Mouse (Mus musculus) liver, embryonic 16.5 days (tissue): Measurements from ENCODE around the gene Slc4a5. TPM values are rescaled to one million over a fixed set of nuclear protein-coding genes. Genes with fewer than 3 reads are reported as not detected.
"Not testable (repeated sequence)": the region's sequence is repeated elsewhere in the genome, so short reads cannot be mapped to it uniquely, and the experiment has no call there.

ENCODE experiments used
- ATAC-seq: fragments of 200-750 bp; cut with Nextera tagmentation; 2 replicates; pipeline ENCODE4 v1.8.0; 2017; ENCODE audit warnings: low read depth, mild to moderate bottlenecking, moderate number of reproducible peaks, moderate library complexity
- H3K27ac ChIP-seq: fragments of 300-500 bp; sonication (generic); 2 replicates; pipeline ENCODE4 v1.5.1; 2014; ENCODE audit warnings: mild to moderate bottlenecking, low read length
- H3K27me3 ChIP-seq: fragments of 300-500 bp; sonication (generic); 2 replicates; pipeline ENCODE4 v1.6.1; 2014; ENCODE audit warnings: low read depth, low read length, mixed read lengths; ENCODE audit not compliant: control insufficient read depth, insufficient read depth
- H3K36me3 ChIP-seq: fragments of 300-500 bp; sonication (generic); 2 replicates; pipeline ENCODE4 v1.6.1; 2014; ENCODE audit warnings: mild to moderate bottlenecking; ENCODE audit not compliant: control insufficient read depth, insufficient read depth
- H3K4me1 ChIP-seq: fragments of 300-500 bp; sonication (generic); 2 replicates; pipeline ENCODE4 v1.6.1; 2014; ENCODE audit warnings: low read depth, low read length, mixed read lengths; ENCODE audit not compliant: control insufficient read depth
- H3K4me2 ChIP-seq: fragments of 300-500 bp; sonication (generic); 2 replicates; pipeline ENCODE4 v1.6.1; 2014; ENCODE audit warnings: low read depth, low read length, mixed read lengths
- H3K4me3 ChIP-seq: fragments of 300-500 bp; sonication (generic); 2 replicates; pipeline ENCODE4 v1.5.1; 2014; ENCODE audit warnings: low read depth, mild to moderate bottlenecking, low read length
- H3K9ac ChIP-seq: fragments of 300-500 bp; sonication (generic); 2 replicates; pipeline ENCODE4 v1.6.1; 2014; ENCODE audit warnings: low read depth, low read length
- H3K9me3 ChIP-seq: fragments of 300-500 bp; sonication (generic); replicated peaks from 2 replicates; pipeline ENCODE4 v1.6.1; 2016; ENCODE audit warnings: low read length; ENCODE audit not compliant: control insufficient read depth
- WGBS: fragments of 180-500 bp; shearing (Covaris S2); extraction: QIAGEN DNeasy Blood & Tissue Kit; methylation state at CpG from one replicate; pipeline ENCODE4 v1.1.7; 2014; ENCODE audit not compliant: insufficient replicate concordance; 5-methylcytosine and 5-hydroxymethylcytosine counted together
- polyA plus RNA-seq: library from polyadenylated mRNA; unstranded; fragments of >200 nt; fragmentation: Nextera tagmentation; extraction: Ambion mirVana; gene quantifications from 2 replicates; pipeline ENCODE4 v1.2.1, GENCODE M21; 2015

Gene Slc4a5
- polyA plus RNA-seq, 1 experiment from 2014 or later: 0.93 TPM

DNA sequence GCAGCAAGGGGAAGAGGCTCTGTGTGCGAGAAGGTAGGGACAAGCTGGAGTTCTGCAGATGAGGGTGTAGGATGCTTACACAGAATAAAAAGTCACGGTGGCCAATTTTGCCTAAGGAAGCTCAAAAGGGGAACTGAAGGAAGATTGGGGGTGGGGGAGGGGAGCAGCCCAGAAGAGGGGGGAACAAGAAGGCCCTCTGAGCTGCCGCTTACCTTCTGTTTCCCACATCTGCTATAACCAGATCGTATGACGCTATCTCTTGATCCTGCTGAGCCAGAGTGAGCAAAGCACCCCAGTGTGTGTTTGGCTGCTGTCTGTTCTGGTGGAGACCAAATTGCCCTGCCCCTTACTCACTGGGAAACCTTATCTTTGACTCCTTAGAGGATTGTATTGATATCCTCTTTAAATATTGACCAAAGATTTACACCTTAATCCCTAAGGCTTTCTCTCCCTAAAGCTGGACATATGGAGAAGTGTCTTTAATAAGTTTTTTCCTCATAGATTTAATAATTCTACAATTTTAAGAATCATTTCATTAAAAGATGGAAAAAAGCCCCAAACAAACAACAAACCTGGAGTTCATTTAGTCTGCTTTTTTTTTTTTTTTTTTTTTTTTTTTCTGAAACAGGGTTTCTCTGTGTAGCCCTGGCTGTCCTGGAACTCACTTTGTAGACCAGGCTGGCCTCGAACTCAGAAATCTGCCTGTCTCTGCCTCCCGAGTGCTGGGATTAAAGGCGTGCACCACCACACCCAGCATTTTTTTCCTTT is 104.2 kb downstream of the Slc4a5 start:
- Histone ChIP-seq H3K4me1 (peaks cover 20% of the 10 kb centered on the region), H3K36me3 (peaks cover 7% of the 10 kb centered on the region), H3K4me3 (no peak overlapping the region), H3K9me3 (no peaks in the 10 kb centered on the region), H3K4me2 (no peak overlapping the region), H3K27ac (no peak overlapping the region), H3K27me3 (no peaks in the 10 kb centered on the region), H3K9ac (no peak overlapping the region)
- no peak for ATAC-seq
- 45% methylated on average over 8 of the region's 8 CpGs for WGBS

DNA sequence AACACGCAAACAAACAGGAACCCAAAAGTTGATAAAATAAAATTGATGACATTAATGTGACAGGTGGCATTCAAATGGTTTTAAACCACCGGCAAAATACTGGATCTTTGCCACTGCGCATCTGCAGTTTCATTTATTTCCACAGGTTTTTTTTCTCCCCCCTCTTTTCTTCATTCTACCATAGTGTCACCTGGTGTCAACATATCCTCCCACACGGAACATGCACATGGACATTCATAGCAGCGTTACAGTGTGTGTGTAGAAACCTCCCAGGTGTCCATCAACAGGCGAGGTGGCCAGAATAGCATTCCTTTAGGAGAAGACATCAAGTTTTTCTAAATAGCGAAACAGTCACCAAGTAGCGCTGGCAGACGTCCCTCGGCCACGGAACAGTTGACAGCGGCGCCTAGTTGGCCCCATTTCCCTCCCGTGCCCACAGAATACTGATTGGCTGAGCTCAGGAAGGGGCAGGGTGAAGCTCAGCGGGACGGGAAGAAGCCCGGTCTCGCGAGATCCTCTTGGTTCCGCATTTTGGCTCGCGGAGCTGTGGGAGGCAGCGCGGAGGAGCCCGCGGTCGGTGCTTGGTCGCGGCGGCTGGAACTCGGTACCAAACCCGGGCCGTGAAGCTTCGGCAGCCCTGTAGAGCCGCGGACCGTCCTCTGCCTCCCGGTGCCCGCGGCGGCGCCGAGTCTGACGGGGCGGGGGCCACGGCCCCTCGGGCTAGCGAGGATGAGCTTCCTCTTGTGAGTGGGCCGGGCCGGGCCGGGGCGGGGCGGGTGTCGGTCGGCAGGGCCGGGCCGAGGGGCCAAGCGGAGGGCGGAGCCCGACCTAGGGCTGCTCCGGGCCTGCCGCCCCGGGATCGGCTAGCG is 106.1 kb downstream of the Slc4a5 start, which contains the start of the genes Mthfd2 and Mob1a:
Gene Mthfd2, minus strand, starts transcription at position 384 of the 869 bp plus-strand sequence.
Gene Mob1a, plus strand, starts transcription at position 492 of the 869 bp plus-strand sequence.
- peak within 1 kb of the TSS; percentile 69 for H3K9ac ChIP-seq
- H3K4me3 ChIP-seq: peak within 1 kb of the TSS; percentile 74
- H3K4me1 ChIP-seq: peaks cover 20% of the 10 kb centered on the region
- WGBS: under 1% methylated on average over 65 of the region's 65 CpGs
- H3K27me3 ChIP-seq: no peaks in the 10 kb centered on the region
- H3K27ac ChIP-seq: peak within 1 kb of the TSS; percentile 96
- peak within 1 kb of the TSS; percentile 96 for H3K4me2 ChIP-seq
- no peaks in the 10 kb centered on the region for H3K9me3 ChIP-seq
- peaks cover 25% of the 10 kb centered on the region for H3K36me3 ChIP-seq
- peak; percentile 96 for ATAC-seq

DNA sequence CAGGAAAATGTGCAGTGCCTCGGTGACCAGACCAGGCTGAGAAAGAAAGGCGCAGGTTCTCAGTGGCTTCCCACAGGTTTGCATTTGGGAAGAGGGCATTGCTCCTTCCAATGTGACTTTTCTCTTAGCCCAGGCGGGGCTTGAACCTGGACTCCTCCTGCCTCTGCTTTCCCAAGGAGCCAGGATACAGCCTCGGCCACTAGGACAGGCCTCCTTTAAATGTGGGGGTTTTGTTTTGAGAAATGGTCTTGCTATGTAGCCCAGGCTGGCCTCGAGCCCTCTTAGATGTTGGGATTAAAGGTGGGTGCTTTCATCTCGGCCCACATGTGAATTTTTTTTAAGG is 106.7 kb downstream of the Slc4a5 start:
- 1% methylated on average over 6 of the region's 6 CpGs for whole genome bisulfite sequencing
- peaks cover 26% of the 10 kb centered on the region for H3K36me3 ChIP-seq
- ATAC-seq: peak; percentile 5
- peak overlapping the region; percentile 74 for H3K4me3 ChIP-seq
- H3K4me2 ChIP-seq: peak overlapping the region; percentile 56
- no peaks in the 10 kb centered on the region for H3K9me3 ChIP-seq
- H3K27me3 ChIP-seq: no peaks in the 10 kb centered on the region
- peak overlapping the region; percentile 69 for H3K9ac ChIP-seq
- peaks cover 20% of the 10 kb centered on the region for H3K4me1 ChIP-seq
- peak overlapping the region; percentile 96 for H3K27ac ChIP-seq

DNA sequence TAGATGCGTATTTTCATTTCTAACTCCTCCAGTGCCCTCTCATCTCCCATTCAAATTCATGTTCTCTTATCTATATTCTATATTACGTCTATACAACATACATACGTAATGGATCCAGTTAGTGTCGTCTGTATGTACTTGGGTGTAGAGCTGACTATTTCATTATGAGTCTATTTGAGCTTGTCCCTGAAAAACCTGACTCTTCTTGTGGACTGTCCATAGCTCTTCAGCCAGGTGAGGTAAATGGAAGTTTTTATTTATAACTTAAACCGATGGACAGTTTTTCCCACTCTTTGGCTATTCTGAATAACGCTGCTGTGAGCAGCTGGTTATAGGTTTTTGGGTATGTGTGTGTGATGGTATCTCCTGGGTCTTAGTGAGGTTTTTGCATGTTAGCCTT is 107.1 kb downstream of the Slc4a5 start:
- 26% methylated on average over 6 of the region's 6 CpGs for WGBS
- Histone ChIP-seq H3K36me3 (peaks cover 30% of the 10 kb centered on the region), H3K9ac (peak overlapping the region; percentile 69), H3K27me3 (no peaks in the 10 kb centered on the region), H3K27ac (peak overlapping the region; percentile 96), H3K9me3 (no peaks in the 10 kb centered on the region), H3K4me3 (peak overlapping the region; percentile 74), H3K4me1 (peaks cover 20% of the 10 kb centered on the region), H3K4me2 (peak overlapping the region; percentile 56)
- ATAC-seq: no peak

DNA sequence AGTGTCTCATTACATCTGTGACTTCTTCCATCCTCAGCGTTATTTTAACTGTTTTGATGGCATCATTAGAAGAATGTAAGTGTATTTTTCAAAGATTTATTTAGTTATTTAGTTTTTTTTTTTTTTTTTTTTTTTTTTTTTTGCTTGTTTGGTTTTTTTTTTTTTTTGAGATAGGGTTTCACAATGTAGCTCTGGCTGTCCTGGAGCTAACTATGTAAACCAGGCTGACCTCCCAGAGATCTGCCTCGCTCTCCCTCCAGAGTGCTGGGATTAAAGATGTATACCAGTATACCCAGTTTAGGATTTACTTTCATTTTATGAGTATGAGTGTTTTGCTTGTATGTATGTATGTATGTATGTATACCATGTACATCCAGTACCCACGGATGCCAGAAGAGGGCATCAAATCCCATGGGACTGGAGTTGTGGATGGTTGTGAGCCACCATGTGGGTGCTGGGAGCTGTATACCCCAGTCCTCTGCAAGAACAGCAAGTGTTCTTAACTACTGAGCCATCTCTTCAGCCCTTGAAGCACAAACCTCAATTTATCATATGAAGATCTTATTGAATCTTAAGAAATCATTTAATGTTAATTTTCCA is 108.1 kb downstream of the Slc4a5 start:
- no peak for ATAC-seq
- H3K4me1 ChIP-seq: peaks cover 20% of the 10 kb centered on the region
- H3K9me3 ChIP-seq: no peaks in the 10 kb centered on the region
- H3K27ac ChIP-seq: no peak overlapping the region
- no peaks in the 10 kb centered on the region for H3K27me3 ChIP-seq
- peak overlapping the region; percentile 74 for H3K4me3 ChIP-seq
- H3K9ac ChIP-seq: no peak overlapping the region
- 84% methylated on average over 3 of the region's 3 CpGs for WGBS
- H3K36me3 ChIP-seq: peaks cover 37% of the 10 kb centered on the region
- peak overlapping the region; percentile 56 for H3K4me2 ChIP-seq

DNA sequence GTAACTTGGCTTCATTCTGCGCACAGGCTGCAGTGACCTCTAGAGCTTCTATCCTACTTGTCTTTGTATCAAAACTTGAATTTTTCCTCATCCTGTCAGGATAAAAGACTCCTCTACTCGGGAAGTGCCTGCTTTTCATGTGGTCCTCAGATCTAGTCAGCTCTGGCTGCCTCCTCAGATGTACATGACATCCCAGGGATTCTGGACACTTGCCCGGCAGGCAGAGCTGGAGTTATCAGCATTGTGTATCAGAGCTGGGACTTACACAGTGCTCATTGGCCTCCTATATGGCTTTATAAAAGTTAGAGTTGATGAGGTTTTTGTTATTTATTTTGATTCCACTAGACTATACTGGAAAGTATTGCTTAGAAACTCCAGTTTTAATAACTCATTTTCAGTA is 121.8 kb downstream of the Slc4a5 start:
- Histone ChIP-seq H3K27me3 (no peaks in the 10 kb centered on the region), H3K4me1 (no peaks in the 10 kb centered on the region), H3K9me3 (no peaks in the 10 kb centered on the region), H3K27ac (no peak overlapping the region), H3K9ac (no peak overlapping the region), H3K4me2 (no peak overlapping the region), H3K4me3 (no peak overlapping the region), H3K36me3 (peaks cover 44% of the 10 kb centered on the region)
- 70% methylated on average over 3 of the region's 3 CpGs for WGBS
- ATAC-seq: no peak

DNA sequence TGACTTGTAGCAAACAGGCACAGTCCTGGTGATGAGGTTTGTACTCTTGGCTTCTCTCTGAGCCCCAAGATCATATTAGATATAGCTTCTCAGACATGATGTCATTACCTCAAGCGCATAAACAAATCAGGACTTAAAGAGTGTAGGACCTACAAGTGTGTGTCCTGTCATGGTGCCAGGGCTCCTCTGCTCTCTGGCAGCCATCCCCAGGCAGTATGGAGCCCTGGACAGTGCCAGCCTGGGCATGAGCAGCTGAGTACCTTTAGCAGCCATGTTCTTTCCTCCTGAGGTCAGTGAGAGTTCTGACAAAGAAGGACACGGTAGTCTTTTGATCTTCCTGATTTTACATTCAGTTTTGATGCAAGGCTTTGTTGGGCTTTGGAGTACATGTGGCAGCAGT is 123.3 kb downstream of the Slc4a5 start:
- H3K4me3 ChIP-seq: no peak overlapping the region
- H3K4me1 ChIP-seq: no peaks in the 10 kb centered on the region
- ATAC-seq: no peak
- H3K9me3 ChIP-seq: no peaks in the 10 kb centered on the region
- no peak overlapping the region for H3K27ac ChIP-seq
- no peaks in the 10 kb centered on the region for H3K27me3 ChIP-seq
- no peak overlapping the region for H3K9ac ChIP-seq
- 93% methylated on average over 2 of the region's 2 CpGs for WGBS
- no peak overlapping the region for H3K4me2 ChIP-seq
- peaks cover 43% of the 10 kb centered on the region for H3K36me3 ChIP-seq

DNA sequence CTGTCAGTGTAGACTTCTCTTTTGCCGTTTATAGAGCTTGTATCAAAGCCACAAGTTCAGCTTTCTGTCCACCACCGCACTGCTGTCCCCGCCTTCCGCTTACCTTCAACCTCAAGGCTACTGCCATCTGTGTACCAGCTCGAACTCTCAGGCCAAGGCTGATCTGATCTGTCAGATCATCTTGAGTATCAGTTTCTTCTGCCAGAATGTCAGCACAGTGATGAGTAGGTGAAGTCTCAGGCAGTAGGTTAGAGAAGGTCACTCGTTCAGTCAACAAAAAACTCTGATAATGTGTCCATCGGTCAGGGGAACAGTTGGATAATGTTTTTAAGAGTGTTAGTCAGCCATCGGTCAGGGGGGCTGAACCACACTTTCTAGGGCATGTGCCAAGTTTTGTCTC is 125.7 kb downstream of the Slc4a5 start:
- peaks cover 10% of the 10 kb centered on the region for H3K4me1 ChIP-seq
- H3K9ac ChIP-seq, H3K4me2 ChIP-seq, ATAC-seq, H3K4me3 ChIP-seq, H3K9me3 ChIP-seq, H3K27me3 ChIP-seq, H3K27ac ChIP-seq: not testable (repeated sequence)
- H3K36me3 ChIP-seq: peaks cover 22% of the 10 kb centered on the region
- WGBS: 77% methylated on average over 8 of the region's 8 CpGs
